Mouse (Mus musculus): ENCODE results near the gene Mpdz. TPM values are rescaled to one million over a fixed set of nuclear protein-coding genes. Genes with fewer than 3 reads are reported as not detected.

Gene Mpdz
- total and polyA plus RNA-seq, 3 experiments, result 0.49 TPM; not detected in 2

DNA sequence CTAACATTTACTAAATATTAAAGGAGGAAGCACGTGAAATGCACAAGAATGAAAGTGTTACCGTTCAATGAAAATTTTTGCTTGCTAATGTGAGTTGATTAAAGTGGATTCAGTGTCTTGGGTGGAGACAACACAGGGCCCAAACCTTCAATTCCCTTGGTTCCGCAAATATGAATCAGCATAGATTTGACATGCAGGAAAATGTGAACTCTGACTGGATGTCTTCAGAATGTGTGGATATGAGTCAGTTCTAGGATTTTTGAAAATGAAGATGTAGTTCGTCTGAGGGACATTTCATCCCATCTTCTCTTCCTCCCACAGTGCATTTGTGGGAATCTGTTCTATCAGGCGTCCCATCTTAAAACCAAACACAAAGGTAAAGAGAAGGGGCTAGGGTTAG is 951 bp upstream of the Mpdz start:
- Histone ChIP-seq H3K36me3 (replicated peaks) (no peaks in the 10 kb centered on the region), H3K4me1 (ENCODE audit: insufficient read depth, low read depth, low read length) (no peaks in the 10 kb centered on the region), H3K4me3 (ENCODE audit: low read depth, low read length) (no peak overlapping the region), H3K9me3 (replicated peaks) (peaks cover 23% of the 10 kb centered on the region), H3K27me3 (ENCODE audit: insufficient read depth, low read length) (no peaks in the 10 kb centered on the region)
- DNase-seq (ENCODE audit: low spot score), result no peak
- TF ChIP-seq CTCF (IDR thresholded peaks at IDR 0.05; ENCODE audit: low read depth, low read length) (no peak), GATA2 (IDR thresholded peaks at IDR 0.05; ENCODE audit: borderline replicate concordance, low read depth, low read length) (no peak)
- ATAC-seq (ENCODE audit: extremely low read depth, insufficient number of reproducible peaks, low FRiP score, poor library complexity, severe bottlenecking), result no peak

DNA sequence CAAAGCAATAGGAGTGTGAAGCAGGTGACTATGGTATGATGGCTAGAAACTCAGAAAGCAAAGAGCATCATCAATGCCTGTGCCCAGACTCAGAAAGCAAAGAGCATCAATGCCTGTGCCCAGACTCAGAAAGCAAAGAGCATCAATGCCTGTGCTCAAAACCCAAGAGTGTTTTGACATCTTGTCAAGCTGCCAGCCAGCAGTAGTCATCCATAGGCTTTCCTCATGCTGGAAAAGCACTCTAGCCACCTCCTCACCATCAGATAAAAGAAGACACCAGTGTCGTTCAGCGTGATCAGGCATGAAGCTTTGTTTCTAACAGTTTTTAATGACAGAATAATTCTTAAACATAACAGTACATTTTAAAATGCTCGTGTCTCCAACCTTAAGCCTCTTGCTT is 8.7 kb downstream of the Mpdz start:
- ATAC-seq (ENCODE audit: extremely low read depth, insufficient number of reproducible peaks, low FRiP score, poor library complexity, severe bottlenecking) (no peak), DNase-seq (ENCODE audit: low spot score) (no peak)
- TF ChIP-seq CTCF (IDR thresholded peaks at IDR 0.05; ENCODE audit: low read depth, low read length) (no peak), GATA1 (IDR thresholded peaks at IDR 0.05; ENCODE audit: borderline replicate concordance, low read length) (no peak), GATA2 (IDR thresholded peaks at IDR 0.05; ENCODE audit: borderline replicate concordance, low read depth, low read length) (no peak), POLR2AphosphoS5 (IDR thresholded peaks at IDR 0.05; ENCODE audit: insufficient replicate concordance, low read depth, low read length) (no peak)
- no peaks in the 10 kb centered on the region for H3K27me3 ChIP-seq (ENCODE audit: insufficient read depth, low read length)
- H3K4me1 ChIP-seq (ENCODE audit: insufficient read depth, low read depth, low read length), result no peaks in the 10 kb centered on the region
- no peak overlapping the region for H3K4me3 ChIP-seq (ENCODE audit: low read depth, low read length)
- H3K9me3 ChIP-seq (replicated peaks), result 0 out of 2 replicates have a peak, but pooled peaks cover 4% of the 10 kb centered on the region
- no peaks in the 10 kb centered on the region for H3K36me3 ChIP-seq (replicated peaks)

- TF ChIP-seq CTCF (IDR thresholded peaks at IDR 0.05; ENCODE audit: low read depth, low read length), result no peak
- no peak for TF ChIP-seq TAL1 (conservative IDR thresholded peaks at IDR 0.05; ENCODE audit: low read depth, low read length)
- TF ChIP-seq GATA1 (IDR thresholded peaks at IDR 0.05; ENCODE audit: borderline replicate concordance, low read length), result no peak
- TF ChIP-seq GATA2 (IDR thresholded peaks at IDR 0.05; ENCODE audit: borderline replicate concordance, low read depth, low read length), result no peak
- TF ChIP-seq POLR2AphosphoS5 (IDR thresholded peaks at IDR 0.05; ENCODE audit: insufficient replicate concordance, low read depth, low read length), result no peak
- no peaks in the 10 kb centered on the region for H3K27me3 ChIP-seq (ENCODE audit: insufficient read depth, low read length)
- no peaks in the 10 kb centered on the region for H3K36me3 ChIP-seq (replicated peaks)
- no peak overlapping the region for H3K4me3 ChIP-seq (ENCODE audit: low read depth, low read length)
- DNase-seq (ENCODE audit: low spot score), result no peak
- H3K9me3 ChIP-seq (replicated peaks), result 0 out of 2 replicates have a peak, but pooled peaks cover 2% of the 10 kb centered on the region
- no peak for ATAC-seq (ENCODE audit: extremely low read depth, insufficient number of reproducible peaks, low FRiP score, poor library complexity, severe bottlenecking)
- no peaks in the 10 kb centered on the region for H3K4me1 ChIP-seq (ENCODE audit: insufficient read depth, low read depth, low read length)
Measured at GRCm38 (mm10) chr4:81430826-81431225, 11.8 kb downstream of the Mpdz start.

DNA sequence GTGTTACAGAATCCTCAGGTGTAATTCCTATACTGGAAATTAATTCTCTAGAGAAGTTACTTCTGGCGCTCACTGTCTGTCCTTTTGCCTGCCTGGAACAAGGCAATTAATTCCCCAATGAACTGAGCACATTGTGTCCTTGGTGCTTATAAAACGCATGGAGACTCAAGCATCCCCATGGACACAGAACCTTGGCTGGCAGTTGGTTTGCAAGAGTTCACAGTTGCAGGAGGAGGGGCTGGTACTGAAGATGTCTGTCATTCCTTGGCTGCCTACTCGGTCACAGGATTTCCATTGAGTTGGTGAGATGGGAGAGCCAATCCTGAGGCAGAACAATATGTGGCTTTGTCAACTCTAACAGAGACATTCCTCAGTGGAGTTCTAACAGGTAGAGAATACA is 12.5 kb downstream of the Mpdz start:
- no peaks in the 10 kb centered on the region for H3K27me3 ChIP-seq (ENCODE audit: insufficient read depth, low read length)
- DNase-seq (ENCODE audit: low spot score) (no peak), ATAC-seq (ENCODE audit: extremely low read depth, insufficient number of reproducible peaks, low FRiP score, poor library complexity, severe bottlenecking) (no peak)
- no peaks in the 10 kb centered on the region for H3K4me1 ChIP-seq (ENCODE audit: insufficient read depth, low read depth, low read length)
- H3K4me3 ChIP-seq (ENCODE audit: low read depth, low read length), result no peak overlapping the region
- TF ChIP-seq CTCF (IDR thresholded peaks at IDR 0.05; ENCODE audit: low read depth, low read length) (no peak), POLR2AphosphoS5 (IDR thresholded peaks at IDR 0.05; ENCODE audit: insufficient replicate concordance, low read depth, low read length) (no peak), GATA1 (IDR thresholded peaks at IDR 0.05; ENCODE audit: borderline replicate concordance, low read length) (no peak), GATA2 (IDR thresholded peaks at IDR 0.05; ENCODE audit: borderline replicate concordance, low read depth, low read length) (no peak), TAL1 (conservative IDR thresholded peaks at IDR 0.05; ENCODE audit: low read depth, low read length) (no peak)
- H3K9me3 ChIP-seq (replicated peaks), result 0 out of 2 replicates have a peak, but pooled peaks cover 4% of the 10 kb centered on the region
- no peaks in the 10 kb centered on the region for H3K36me3 ChIP-seq (replicated peaks)

- Histone ChIP-seq H3K4me1 (ENCODE audit: insufficient read depth, low read depth, low read length) (no peaks in the 10 kb centered on the region), H3K27me3 (ENCODE audit: insufficient read depth, low read length) (no peaks in the 10 kb centered on the region), H3K4me3 (ENCODE audit: low read depth, low read length) (no peak overlapping the region), H3K36me3 (replicated peaks) (no peaks in the 10 kb centered on the region), H3K9me3 (replicated peaks) (0 out of 2 replicates have a peak, but pooled peaks cover 4% of the 10 kb centered on the region)
- DNase-seq (ENCODE audit: low spot score) (no peak), ATAC-seq (ENCODE audit: extremely low read depth, insufficient number of reproducible peaks, low FRiP score, poor library complexity, severe bottlenecking) (no peak)
- TF ChIP-seq GATA2 (IDR thresholded peaks at IDR 0.05; ENCODE audit: borderline replicate concordance, low read depth, low read length) (no peak), POLR2AphosphoS5 (IDR thresholded peaks at IDR 0.05; ENCODE audit: insufficient replicate concordance, low read depth, low read length) (no peak), CTCF (IDR thresholded peaks at IDR 0.05; ENCODE audit: low read depth, low read length) (no peak), TAL1 (conservative IDR thresholded peaks at IDR 0.05; ENCODE audit: low read depth, low read length) (no peak), GATA1 (IDR thresholded peaks at IDR 0.05; ENCODE audit: borderline replicate concordance, low read length) (no peak)
Measured at GRCm38 (mm10) chr4:81429670-81430069, 12.9 kb downstream of the Mpdz start.

DNA sequence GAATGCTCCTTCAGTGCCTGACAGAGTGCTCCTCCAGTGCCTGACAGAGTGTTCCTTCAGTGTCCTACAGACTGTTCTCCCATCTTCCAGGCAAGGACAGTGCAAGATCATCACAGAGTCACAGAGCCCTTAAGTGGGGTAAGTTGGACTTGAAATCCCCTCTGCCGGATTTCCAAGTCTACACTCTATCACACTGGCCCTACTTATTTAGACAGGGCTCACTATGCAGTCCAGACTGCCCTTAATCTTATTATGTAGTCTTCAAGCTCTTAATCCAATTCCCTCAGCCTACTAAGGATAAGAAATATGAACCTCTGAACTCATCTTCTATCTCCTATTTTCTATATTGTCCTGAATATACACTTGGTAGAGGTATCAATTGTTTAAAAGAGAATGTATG is 19.1 kb downstream of the Mpdz start:
- no peak for DNase-seq (ENCODE audit: low spot score)
- TF ChIP-seq GATA2 (IDR thresholded peaks at IDR 0.05; ENCODE audit: borderline replicate concordance, low read depth, low read length), result no peak
- no peak for TF ChIP-seq POLR2AphosphoS5 (IDR thresholded peaks at IDR 0.05; ENCODE audit: insufficient replicate concordance, low read depth, low read length)
- no peak for TF ChIP-seq GATA1 (IDR thresholded peaks at IDR 0.05; ENCODE audit: borderline replicate concordance, low read length)
- TF ChIP-seq CTCF (IDR thresholded peaks at IDR 0.05; ENCODE audit: low read depth, low read length), result no peak
- TF ChIP-seq TAL1 (conservative IDR thresholded peaks at IDR 0.05; ENCODE audit: low read depth, low read length), result no peak
- Histone ChIP-seq H3K4me1 (ENCODE audit: insufficient read depth, low read depth, low read length) (no peaks in the 10 kb centered on the region), H3K27me3 (ENCODE audit: insufficient read depth, low read length) (no peaks in the 10 kb centered on the region), H3K9me3 (replicated peaks) (peaks cover 4% of the 10 kb centered on the region; the same call in 1 of the 2 replicates), H3K4me3 (ENCODE audit: low read depth, low read length) (no peak overlapping the region), H3K36me3 (replicated peaks) (no peaks in the 10 kb centered on the region)
- no peak for ATAC-seq (ENCODE audit: extremely low read depth, insufficient number of reproducible peaks, low FRiP score, poor library complexity, severe bottlenecking)

GRCm38 (mm10) chr4:81421621-81422020 is 21.0 kb downstream of the Mpdz start:
- no peak for DNase-seq (ENCODE audit: low spot score)
- no peak for ATAC-seq (ENCODE audit: extremely low read depth, insufficient number of reproducible peaks, low FRiP score, poor library complexity, severe bottlenecking)
- no peak overlapping the region for H3K4me3 ChIP-seq (ENCODE audit: low read depth, low read length)

More at GRCm38 (mm10) chr4:81421621-81422020, 21.0 kb downstream of the Mpdz start:
- peaks cover 4% of the 10 kb centered on the region; the same call in 1 of the 2 replicates for H3K9me3 ChIP-seq (replicated peaks)
- no peaks in the 10 kb centered on the region for H3K36me3 ChIP-seq (replicated peaks)
- no peaks in the 10 kb centered on the region for H3K27me3 ChIP-seq (ENCODE audit: insufficient read depth, low read length)
- TF ChIP-seq CTCF (IDR thresholded peaks at IDR 0.05; ENCODE audit: low read depth, low read length) (no peak), POLR2AphosphoS5 (IDR thresholded peaks at IDR 0.05; ENCODE audit: insufficient replicate concordance, low read depth, low read length) (no peak)
- H3K4me1 ChIP-seq (ENCODE audit: insufficient read depth, low read depth, low read length), result no peaks in the 10 kb centered on the region

All from G1E (cell line).